Mouse (Mus musculus) left cerebral cortex, adult 11 months (tissue): Measurements from ENCODE around the gene Vegfb.

Experiments used
- DNase-seq: peaks from one replicate; pipeline ENCODE4 v3.0.0; 2022; ENCODE audit warnings: low spot score

The Vegfb gene

DNA sequence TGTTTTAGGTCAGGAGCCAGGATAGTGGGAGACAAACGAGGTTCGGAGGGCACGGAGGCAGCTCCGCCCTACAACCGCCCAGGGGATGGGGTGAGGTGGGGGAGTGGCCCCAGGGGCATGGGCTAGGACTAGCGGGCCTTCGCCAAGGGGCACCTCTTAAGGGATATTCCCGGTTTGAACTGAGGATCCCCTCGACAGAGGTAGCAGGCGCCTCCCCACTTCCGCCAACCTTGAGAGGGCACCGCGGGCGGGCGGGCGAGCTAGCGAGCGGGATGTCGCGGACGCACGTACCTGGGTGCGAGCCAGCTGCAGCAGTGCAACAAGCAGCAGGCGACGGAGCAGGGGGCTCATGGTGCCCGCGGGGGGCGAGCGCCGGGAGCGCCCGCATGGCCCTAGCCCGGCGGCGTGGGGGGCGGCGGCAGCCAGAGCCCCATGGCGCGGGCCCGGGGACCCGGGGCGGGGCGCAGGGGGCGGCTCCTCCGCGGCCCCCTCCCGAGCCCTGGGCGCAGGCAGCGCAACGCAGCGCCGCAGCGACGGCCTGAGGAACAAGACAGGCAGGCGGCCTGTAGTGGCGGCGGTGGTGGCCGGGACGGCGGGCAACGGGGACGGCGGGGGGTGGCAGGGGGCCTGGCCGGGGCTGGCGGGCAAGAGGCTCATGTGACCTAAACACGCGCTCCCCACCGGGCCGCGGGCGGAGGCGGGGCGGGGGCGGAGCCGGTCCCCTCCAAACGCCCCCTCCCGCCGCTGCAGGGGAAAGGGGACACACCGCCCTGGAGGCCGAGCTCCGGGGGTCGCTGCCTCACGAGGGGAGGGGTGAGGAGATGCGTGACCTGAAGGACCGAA, at the start of gene Vegfb:
Gene Vegfb, minus strand, starts transcription at position 591 of the 843 bp plus-strand sequence.
- DNase-seq = no peak

DNA sequence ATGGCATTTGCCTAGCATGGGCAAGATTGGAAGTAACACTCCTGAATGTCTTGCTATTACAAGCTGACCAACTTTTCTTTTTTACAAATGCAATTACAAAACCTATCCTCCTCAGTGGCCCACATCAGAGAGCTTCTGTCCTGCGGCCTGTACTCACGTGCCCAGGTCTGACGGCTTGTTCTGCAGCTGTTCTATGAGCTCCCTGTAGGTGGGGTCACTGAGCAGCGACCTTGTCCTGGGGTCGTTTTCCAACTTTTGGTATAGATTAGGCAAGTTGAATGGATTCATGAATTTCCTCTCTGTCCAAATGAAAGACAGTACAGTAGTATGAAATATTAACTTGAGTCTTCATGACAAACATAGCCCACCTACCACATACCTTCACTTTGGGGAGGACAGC, 46.6 kb upstream of the Vegfb start:
- no peak for DNase-seq

DNA sequence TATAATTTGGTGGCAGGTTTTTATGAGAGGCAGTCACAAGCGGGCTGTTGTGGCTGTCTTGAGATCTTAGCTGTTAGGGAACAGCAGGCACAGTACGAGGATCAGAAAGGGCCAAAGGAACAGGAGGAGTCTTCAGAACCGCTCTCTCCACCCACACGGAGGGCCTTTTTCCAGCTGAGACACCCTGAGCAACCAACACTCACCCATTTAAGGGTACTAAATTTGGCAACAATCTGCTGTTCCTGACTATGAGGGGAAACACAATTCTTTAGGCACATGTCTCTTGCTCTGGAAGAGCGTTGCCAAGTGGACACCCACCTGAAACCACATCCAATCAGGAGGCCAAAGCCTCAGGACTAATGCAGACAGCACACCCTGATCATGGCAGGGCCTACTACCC, 42.1 kb upstream of the Vegfb start:
- DNase-seq = no peak

DNA sequence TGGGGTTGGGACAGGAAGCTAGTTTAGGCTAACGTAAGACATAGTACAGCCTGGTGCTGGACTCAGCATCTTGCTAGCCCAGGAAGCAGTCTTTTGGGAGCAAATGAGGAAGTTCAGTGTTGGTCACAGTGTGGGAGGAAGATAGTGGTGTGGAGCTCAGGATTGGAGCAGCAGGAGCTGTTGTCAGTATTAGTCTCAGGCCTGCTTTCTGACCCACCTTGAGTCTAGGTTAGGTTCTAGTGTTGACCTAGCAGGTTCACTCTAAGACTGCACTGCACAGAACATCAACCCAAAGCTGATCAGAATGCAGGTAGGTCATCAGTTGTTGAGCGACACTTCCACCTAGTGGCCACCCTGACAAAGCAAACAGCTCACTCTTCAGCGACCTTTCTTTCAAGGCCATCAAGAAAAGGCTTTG, 32.8 kb upstream of the Vegfb start:
- DNase-seq = no peak

DNA sequence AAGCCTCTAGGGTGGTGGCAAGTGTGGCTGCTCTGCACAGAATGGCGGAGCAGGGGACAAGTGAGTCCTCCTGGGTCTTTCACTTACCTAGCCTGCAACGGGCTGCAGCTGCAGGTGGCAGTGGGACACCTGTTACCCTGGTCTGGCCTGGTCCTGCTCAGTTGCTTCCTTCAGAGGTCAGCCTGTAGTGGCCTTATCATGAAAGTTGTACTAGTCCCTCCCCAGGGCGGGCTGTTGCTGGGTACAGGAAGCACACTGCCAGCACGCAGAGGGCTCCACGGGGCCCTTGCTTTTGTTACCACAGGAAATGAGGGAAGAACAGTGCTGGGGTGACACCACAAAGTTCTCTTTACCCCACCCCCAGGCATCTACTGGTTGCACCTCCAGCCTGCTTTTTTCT, 31.7 kb upstream of the Vegfb start, which contains the start of gene Fermt3:
Gene Fermt3, minus strand, starts transcription at position 279 of the 400 bp plus-strand sequence.
- DNase-seq = no peak

- no peak for DNase-seq
Observed at GRCm38 (mm10) chr19:7018546-7018945, 31.1 kb upstream of the Vegfb start.

GRCm38 (mm10) chr19:7017541-7018457, 30.3 kb upstream of the Vegfb start:
- DNase-seq = no peak

- DNase-seq = no peak
Observed at GRCm38 (mm10) chr19:7014481-7015135, 27.2 kb upstream of the Vegfb start.

GRCm38 (mm10) chr19:7013984-7014383, 26.5 kb upstream of the Vegfb start:
- no peak for DNase-seq

DNA sequence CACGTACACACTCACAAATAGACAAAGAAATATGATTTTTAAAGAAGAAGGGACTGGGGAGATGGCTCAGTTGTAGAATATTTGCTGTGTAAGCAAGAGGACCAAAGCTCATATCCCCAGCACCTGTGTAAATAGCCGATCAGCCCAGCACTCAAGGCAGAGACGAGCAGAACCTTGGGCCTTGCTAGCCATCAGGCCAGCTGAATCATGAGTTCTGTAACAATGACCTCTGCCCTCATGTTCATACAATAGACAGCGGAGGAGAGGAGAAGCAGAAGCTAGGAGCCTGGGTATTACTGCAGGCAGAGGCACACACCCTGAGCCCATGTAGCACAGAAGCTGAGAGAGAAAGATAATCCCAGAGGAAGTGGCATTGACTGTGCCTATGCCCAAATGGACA, 25.0 kb upstream of the Vegfb start:
- DNase-seq = no peak

DNA sequence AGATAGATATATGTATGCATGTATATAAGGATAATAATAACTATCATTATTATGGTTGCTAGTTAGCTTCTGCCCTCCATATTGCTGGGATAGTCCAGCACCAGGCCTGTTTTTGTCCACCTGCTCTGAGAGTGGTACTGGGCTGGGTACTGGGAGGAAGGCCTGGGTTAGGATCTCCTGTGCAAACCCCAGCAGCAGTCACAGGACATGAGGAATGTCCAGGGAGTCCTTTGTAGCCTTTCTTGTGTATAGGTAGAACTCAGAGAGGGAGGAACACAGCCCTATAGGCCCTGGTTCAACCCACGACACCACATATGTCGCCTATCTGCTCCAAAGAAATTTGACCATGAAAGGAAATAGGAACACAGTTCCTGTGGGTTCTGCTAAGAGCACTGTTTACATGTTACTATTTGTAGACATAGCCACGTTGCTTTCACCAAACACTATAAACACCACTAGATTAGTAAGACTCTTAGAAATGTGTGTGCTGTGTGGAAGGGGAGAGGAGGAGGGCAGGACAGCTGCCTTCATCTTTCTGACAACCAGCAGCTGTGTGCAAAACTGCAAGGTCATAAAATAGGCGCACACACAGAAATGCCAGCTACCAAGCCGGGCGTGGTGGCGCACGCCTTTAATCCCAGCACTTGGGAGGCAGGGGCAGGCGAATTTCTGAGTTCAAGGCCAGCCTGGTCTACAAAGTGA, 19.6 kb upstream of the Vegfb start:
- no peak for DNase-seq

- no peak for DNase-seq
Observed at GRCm38 (mm10) chr19:6999360-7000063, 12.1 kb upstream of the Vegfb start.

GRCm38 (mm10) chr19:6997721-6998290, 10.4 kb upstream of the Vegfb start:
- DNase-seq = no peak

DNA sequence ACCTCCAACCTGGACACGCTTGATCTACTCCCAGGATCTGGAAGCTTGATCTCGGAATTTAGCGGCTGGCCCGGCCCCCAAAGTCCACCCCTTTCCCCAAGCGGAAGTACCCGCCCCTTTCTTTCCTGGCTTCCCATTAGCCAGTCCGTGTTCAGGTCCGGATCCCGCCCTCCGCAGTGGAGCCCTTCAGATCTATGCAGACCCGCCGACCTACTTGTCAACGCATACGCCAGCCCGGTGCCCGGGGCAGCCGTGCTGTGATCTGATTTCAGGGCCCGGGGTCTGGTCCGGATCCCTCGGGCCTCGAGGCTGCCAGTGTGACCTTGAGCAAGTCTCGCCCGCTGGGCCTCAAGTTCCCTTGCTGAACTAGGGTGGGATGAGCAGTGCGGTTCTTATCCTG, 8.6 kb upstream of the Vegfb start, which contains the start of the genes Nudt22 and Trpt1:
Gene Nudt22, minus strand, starts transcription at position 112 of the 400 bp plus-strand sequence.
Gene Trpt1, plus strand, starts transcription at position 126 of the 400 bp plus-strand sequence.
- no peak for DNase-seq

GRCm38 (mm10) chr19:6995255-6995991, 8.0 kb upstream of the Vegfb start:
- DNase-seq = no peak

GRCm38 (mm10) chr19:6994489-6994888, 7.0 kb upstream of the Vegfb start:
- DNase-seq = no peak

GRCm38 (mm10) chr19:6994002-6994401, 6.6 kb upstream of the Vegfb start:
- no peak for DNase-seq

DNA sequence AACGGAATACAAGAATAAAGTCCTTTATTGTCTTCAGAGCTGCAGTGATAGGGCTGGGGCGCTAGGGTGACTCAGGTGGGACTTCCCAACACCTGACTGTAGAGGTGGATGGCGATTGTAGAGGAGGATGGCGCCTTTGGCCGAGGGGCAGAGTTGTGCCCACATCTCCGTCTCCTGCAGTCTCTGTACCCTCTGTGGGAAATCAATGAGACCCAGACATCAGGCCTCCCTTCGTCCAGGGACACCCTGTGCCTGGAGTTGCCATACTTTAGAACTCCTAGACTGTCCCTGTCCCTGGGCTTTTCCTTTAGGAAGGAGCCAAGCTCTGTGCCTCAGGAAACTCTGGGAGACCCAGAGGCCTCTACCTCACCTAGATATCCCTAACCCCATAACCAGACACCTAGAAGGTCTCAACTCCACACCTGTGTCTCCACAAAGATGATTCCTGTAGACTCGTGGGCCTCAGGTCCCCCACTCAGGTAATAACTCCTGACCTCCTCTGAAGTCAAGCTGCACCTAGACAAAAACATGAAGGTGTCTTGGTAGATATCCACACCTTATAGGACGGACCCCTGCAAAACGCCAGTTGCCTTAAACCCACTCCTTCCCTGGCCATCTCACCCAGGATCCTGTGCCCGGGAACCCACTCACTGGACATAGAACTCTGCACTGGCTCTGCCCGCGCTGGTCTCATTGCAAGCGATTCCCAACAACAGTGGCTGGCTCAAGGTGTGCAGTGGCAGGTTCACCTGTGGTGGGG, 5.7 kb upstream of the Vegfb start:
- no peak for DNase-seq
